Mouse (Mus musculus) lung, postnatal 14 days (tissue): ENCODE data around the gene Ucma.
A peak's percentile ranks its signal among the peaks of the same experiment; 100 is the strongest.

Experiments
- DNase-seq: peaks from one replicate; pipeline ENCODE4 v3.0.0; 2021

Gene Ucma

GRCm38 (mm10) chr2:5011898-5012490, 36.1 kb downstream of the Ucma start:
- DNase-seq: no peak

- peak; percentile 94 for DNase-seq
Observed at GRCm38 (mm10) chr2:5012491-5013324, 36.8 kb downstream of the Ucma start, which contains the start of gene Mcm10. TSS of gene Mcm10 (minus strand) at chr2:5012791.

- DNase-seq: no peak
Observed at GRCm38 (mm10) chr2:5014616-5015015, 38.7 kb downstream of the Ucma start.

GRCm38 (mm10) chr2:5015527-5015926, 39.6 kb downstream of the Ucma start:
- DNase-seq: no peak

GRCm38 (mm10) chr2:5016922-5017321, 41.0 kb downstream of the Ucma start:
- DNase-seq: no peak

- no peak for DNase-seq
Observed at GRCm38 (mm10) chr2:5019708-5020107, 43.8 kb downstream of the Ucma start.

GRCm38 (mm10) chr2:5023275-5023674, 47.4 kb downstream of the Ucma start:
- DNase-seq: no peak

GRCm38 (mm10) chr2:5023699-5024399, 47.9 kb downstream of the Ucma start:
- no peak for DNase-seq

GRCm38 (mm10) chr2:5025162-5025733, 49.3 kb downstream of the Ucma start:
- DNase-seq: no peak

- DNase-seq: no peak
Observed at GRCm38 (mm10) chr2:5027057-5027456, 51.1 kb downstream of the Ucma start.

GRCm38 (mm10) chr2:5028047-5028446, 52.1 kb downstream of the Ucma start:
- no peak for DNase-seq

GRCm38 (mm10) chr2:5029808-5030207, 53.9 kb downstream of the Ucma start:
- no peak for DNase-seq

GRCm38 (mm10) chr2:5031215-5031614, 55.3 kb downstream of the Ucma start:
- DNase-seq: no peak

GRCm38 (mm10) chr2:5032665-5033064, 56.7 kb downstream of the Ucma start:
- no peak for DNase-seq

- no peak for DNase-seq
Observed at GRCm38 (mm10) chr2:5033546-5034420, 57.9 kb downstream of the Ucma start.

GRCm38 (mm10) chr2:5034801-5035200, 58.9 kb downstream of the Ucma start:
- DNase-seq: no peak

GRCm38 (mm10) chr2:5035241-5035640, 59.3 kb downstream of the Ucma start:
- DNase-seq: no peak
